Mouse (Mus musculus) lung, adult 18-20 months (tissue): ENCODE data around the gene Apol6.

Experiments used
- DNase-seq, 2 experiments: peaks; one replicate each; pipeline ENCODE4 v3.0.0; 2022; ENCODE audit warnings: mixed read lengths in 2 of 2

Apol6 gene

GRCm38 (mm10) chr15:77072556-77073163, 28.1 kb downstream of the Apol6 start:
- no peak for DNase-seq

- DNase-seq, result peak in 1 of 2 experiments; percentile 23
These were observed 32.0 kb downstream of the Apol6 start for GRCm38 (mm10) chr15:77076523-77076922.

- no peak for DNase-seq
These were observed 33.4 kb downstream of the Apol6 start for GRCm38 (mm10) chr15:77077906-77078305.

- no peak for DNase-seq
These were observed 34.3 kb downstream of the Apol6 start for GRCm38 (mm10) chr15:77078786-77079185.

- DNase-seq, result no peak
These were observed 34.8 kb downstream of the Apol6 start for GRCm38 (mm10) chr15:77079256-77079822.

- peak; percentile 57 to 60 for DNase-seq
These were observed 35.4 kb downstream of the Apol6 start for GRCm38 (mm10) chr15:77079890-77080361.

- no peak for DNase-seq
These were observed 36.2 kb downstream of the Apol6 start for GRCm38 (mm10) chr15:77080684-77081254.

- no peak for DNase-seq
These were observed 36.9 kb downstream of the Apol6 start for GRCm38 (mm10) chr15:77081454-77081853.

GRCm38 (mm10) chr15:77085818-77086217, 41.3 kb downstream of the Apol6 start:
- no peak for DNase-seq

GRCm38 (mm10) chr15:77086488-77086887, 42.0 kb downstream of the Apol6 start:
- DNase-seq, result no peak

GRCm38 (mm10) chr15:77089249-77089648, 44.7 kb downstream of the Apol6 start:
- no peak for DNase-seq

- DNase-seq, result no peak
These were observed 46.0 kb downstream of the Apol6 start for GRCm38 (mm10) chr15:77090531-77090930.

GRCm38 (mm10) chr15:77091394-77091793, 46.9 kb downstream of the Apol6 start:
- no peak for DNase-seq

GRCm38 (mm10) chr15:77094431-77094830, 49.9 kb downstream of the Apol6 start:
- no peak for DNase-seq

- DNase-seq, result no peak
These were observed 50.7 kb downstream of the Apol6 start for GRCm38 (mm10) chr15:77095216-77095615.

- no peak for DNase-seq
These were observed 52.8 kb downstream of the Apol6 start for GRCm38 (mm10) chr15:77097358-77097757.

- DNase-seq, result no peak
These were observed 55.2 kb downstream of the Apol6 start for GRCm38 (mm10) chr15:77099756-77100155.

- no peak for DNase-seq
These were observed 58.2 kb downstream of the Apol6 start for GRCm38 (mm10) chr15:77102685-77103084.

- DNase-seq, result no peak
These were observed 60.0 kb downstream of the Apol6 start for GRCm38 (mm10) chr15:77104349-77105158.

- DNase-seq, result no peak
These were observed 60.7 kb downstream of the Apol6 start for GRCm38 (mm10) chr15:77105273-77105672.
